Mouse (Mus musculus): ENCODE results near the gene Cntnap2. TPM values are rescaled to one million over a fixed set of nuclear protein-coding genes. Genes with fewer than 3 reads are reported as not detected.

Cntnap2 gene
- 0.04 and 0.13 TPM in 2 replicates for polyA plus RNA-seq (2012)

GRCm38 (mm10) chr6:45059091-45059490, at the start of gene Cntnap2:
Gene Cntnap2 (plus strand): TSS chr6:45059357.
- TF ChIP-seq GATA1 (IDR thresholded peaks at IDR 0.05; ENCODE audit: low read length) = no peak

DNA sequence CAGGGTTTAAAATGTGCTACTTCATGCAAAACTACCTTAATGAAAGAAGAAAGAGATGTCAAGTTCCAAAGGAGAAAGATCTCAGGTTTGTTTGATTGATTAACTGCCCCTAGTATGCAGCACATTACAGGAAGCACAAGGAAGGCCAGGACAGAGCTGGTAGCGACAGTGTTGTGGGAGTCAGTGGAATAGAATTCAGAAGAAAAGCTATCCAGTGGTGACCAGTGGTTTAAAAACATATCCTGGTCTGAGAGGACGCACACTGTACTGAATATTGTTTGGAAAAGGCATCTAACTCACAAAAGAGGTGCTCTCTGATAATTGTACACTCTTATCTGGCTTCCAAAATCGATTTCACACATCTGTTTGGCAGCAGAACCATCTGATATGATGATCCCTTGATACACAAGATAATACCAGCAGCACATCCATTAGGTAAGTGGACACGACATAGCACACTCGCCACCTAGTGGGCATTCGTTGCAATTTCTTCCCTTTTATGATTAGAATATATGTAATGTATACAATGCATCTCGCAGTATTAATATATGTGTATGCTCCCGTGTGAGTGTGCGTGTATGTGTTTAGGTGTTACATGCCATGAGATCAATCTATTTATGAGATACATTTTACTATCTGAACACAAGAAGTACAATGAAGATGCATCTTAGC, 33.0 kb upstream of the Cntnap2 start:
- no peak for TF ChIP-seq GATA1 (IDR thresholded peaks at IDR 0.05; ENCODE audit: low read length)

GRCm38 (mm10) chr6:45039454-45039853, 19.7 kb upstream of the Cntnap2 start:
- no peak for TF ChIP-seq GATA1 (IDR thresholded peaks at IDR 0.05; ENCODE audit: low read length)

DNA sequence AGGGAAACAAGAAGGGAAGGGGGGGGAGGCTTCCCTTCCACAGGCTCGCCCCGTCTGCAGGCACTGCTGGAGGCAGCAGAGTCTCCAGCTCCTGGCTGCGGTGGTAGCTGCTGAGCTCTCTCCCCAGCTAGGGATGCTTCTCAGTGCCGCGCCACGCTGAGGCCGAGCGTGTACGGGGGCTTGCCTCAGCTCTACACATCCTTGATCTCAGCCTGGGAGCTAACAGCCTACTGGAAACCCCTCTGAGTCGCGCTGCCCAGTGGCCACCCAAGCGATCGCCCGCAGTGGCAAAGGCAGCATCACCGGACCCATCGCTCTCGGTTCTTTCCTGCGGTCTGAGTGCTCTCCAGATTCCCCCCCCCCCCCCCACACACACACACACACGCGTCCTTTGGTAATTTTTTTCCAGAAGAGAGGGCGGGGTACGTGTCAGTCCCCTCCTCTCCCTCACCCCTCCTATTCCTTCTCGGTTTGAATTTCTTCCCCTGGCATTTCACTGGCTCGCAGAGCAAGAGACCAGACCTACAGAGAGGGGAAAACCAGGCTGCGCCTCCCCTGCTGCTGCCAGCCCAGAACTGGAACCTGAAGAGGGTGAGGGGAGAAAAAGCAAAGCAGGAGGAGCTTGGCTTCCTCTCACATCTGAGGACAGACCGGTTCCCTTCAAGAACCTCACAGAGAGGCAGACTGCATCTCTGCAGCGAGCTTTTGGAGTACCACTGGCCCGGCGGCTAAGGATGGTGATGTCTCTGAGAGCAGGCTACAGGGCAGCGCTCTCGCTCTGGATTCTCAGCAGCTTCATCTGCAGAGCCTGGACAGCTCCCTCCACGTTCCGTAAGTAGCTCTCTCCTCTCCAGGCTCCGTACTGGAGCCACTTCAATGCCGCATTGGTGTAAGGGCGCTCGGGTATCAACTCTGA, 657 bp downstream of the Cntnap2 start:
- no peak for TF ChIP-seq GATA1 (IDR thresholded peaks at IDR 0.05; ENCODE audit: low read length)

GRCm38 (mm10) chr6:45062214-45062997, 3.2 kb downstream of the Cntnap2 start:
- no peak for TF ChIP-seq GATA1 (IDR thresholded peaks at IDR 0.05; ENCODE audit: low read length)

DNA sequence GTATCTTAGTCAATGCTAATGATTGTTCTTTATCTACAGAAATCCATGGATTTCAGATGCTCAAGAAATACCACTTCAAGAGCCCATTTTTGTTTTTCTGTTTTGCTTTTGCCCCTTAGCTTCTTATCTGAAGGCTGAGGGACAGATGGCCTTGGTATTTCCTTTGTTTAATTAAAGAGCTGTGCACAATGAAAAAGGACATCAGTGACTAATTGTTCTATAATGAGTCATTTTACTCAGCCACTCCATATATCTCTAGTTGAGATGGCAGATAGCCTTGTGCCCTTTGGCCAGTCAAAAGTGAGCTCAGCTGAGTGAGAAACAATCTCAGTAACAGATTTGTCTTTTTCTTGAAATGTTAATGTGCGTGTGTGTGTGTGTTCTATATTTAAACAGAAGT, 29.1 kb downstream of the Cntnap2 start:
- TF ChIP-seq GATA1 (IDR thresholded peaks at IDR 0.05; ENCODE audit: low read length) = no peak

DNA sequence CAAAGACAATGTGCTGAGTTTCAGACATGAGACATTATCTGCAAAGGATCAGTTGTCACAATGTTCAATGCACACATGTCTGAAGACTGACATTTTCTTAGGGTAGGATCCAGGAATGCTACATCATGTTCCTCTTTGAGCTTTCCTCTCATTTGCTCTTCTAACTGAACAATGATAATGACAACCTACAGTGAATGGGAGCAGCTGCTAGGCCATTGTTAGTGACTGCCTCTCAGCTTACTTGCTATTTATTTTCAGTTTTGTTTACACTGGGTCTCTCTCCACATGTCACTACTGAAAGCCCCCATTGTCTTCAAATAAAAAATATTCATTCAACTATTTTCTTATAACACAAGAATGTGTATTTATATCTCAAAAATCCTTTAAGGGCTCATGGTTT, 54.5 kb downstream of the Cntnap2 start:
- no peak for TF ChIP-seq GATA1 (IDR thresholded peaks at IDR 0.05; ENCODE audit: low read length)

- TF ChIP-seq GATA1 (IDR thresholded peaks at IDR 0.05; ENCODE audit: low read length) = no peak
These were observed 85.7 kb downstream of the Cntnap2 start for GRCm38 (mm10) chr6:45144882-45145281.

DNA sequence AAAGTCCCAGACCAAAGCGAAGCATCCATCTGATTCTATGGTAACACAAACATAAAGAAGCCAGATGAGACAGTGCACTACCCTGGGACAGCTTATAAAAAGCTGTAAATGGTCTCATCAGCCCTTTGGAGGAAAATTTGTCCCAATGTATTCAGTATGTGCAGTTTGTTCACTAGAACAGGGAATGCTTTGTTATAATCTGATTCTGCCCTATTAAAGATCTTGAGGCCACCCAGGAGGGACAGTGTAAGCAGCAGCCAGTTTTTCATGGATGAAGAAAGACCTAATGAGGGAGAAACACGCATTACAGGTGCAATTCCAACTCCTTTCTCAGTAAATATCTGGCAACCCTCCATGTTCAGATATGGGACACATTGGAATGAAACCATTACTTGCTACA, 145.9 kb downstream of the Cntnap2 start:
- no peak for TF ChIP-seq GATA1 (IDR thresholded peaks at IDR 0.05; ENCODE audit: low read length)

- no peak for TF ChIP-seq GATA1 (IDR thresholded peaks at IDR 0.05; ENCODE audit: low read length)
These were observed 155.2 kb downstream of the Cntnap2 start for GRCm38 (mm10) chr6:45214330-45214729.

GRCm38 (mm10) chr6:45229002-45229401, 169.8 kb downstream of the Cntnap2 start:
- no peak for TF ChIP-seq GATA1 (IDR thresholded peaks at IDR 0.05; ENCODE audit: low read length)

- no peak for TF ChIP-seq GATA1 (IDR thresholded peaks at IDR 0.05; ENCODE audit: low read length)
These were observed 173.4 kb downstream of the Cntnap2 start for GRCm38 (mm10) chr6:45232571-45232970.

GRCm38 (mm10) chr6:45236531-45236930, 177.4 kb downstream of the Cntnap2 start:
- TF ChIP-seq GATA1 (IDR thresholded peaks at IDR 0.05; ENCODE audit: low read length) = no peak

GRCm38 (mm10) chr6:45238117-45238516, 179.0 kb downstream of the Cntnap2 start:
- TF ChIP-seq GATA1 (IDR thresholded peaks at IDR 0.05; ENCODE audit: low read length) = no peak

- no peak for TF ChIP-seq GATA1 (IDR thresholded peaks at IDR 0.05; ENCODE audit: low read length)
These were observed 182.1 kb downstream of the Cntnap2 start for GRCm38 (mm10) chr6:45241218-45241617.

GRCm38 (mm10) chr6:45244680-45245079, 185.5 kb downstream of the Cntnap2 start:
- TF ChIP-seq GATA1 (IDR thresholded peaks at IDR 0.05; ENCODE audit: low read length) = no peak
